Mouse (Mus musculus): ENCODE data around the gene Gm13283. TPM values are rescaled to one million over a fixed set of nuclear protein-coding genes. Genes with fewer than 3 reads are reported as not detected.
"Not testable (repeated sequence)": the region's sequence is repeated elsewhere in the genome, so short reads cannot be mapped to it uniquely, and the experiment has no call there.

Gene Gm13283
- total RNA-seq, 2 experiments from 2014 or later, result not detected

GRCm38 (mm10) chr4:88760431-88760830 lies 512 bp downstream of the Gm13283 start:
- peak; percentile 77 for DNase-seq (ENCODE audit: low spot score)
- intact Hi-C loops (cut with DNase I), result not testable (repeated sequence)

- DNase-seq (ENCODE audit: low spot score), result peak; percentile 68
- intact Hi-C loops (cut with DNase I), result not testable (repeated sequence)
These were observed 1.9 kb downstream of the Gm13283 start for GRCm38 (mm10) chr4:88761776-88762175.

GRCm38 (mm10) chr4:88762341-88762740 lies 2.4 kb downstream of the Gm13283 start:
- DNase-seq (ENCODE audit: low spot score); intact Hi-C loops (cut with DNase I): not testable (repeated sequence)

- intact Hi-C loops (cut with DNase I), result not testable (repeated sequence)
These were observed 3.6 kb downstream of the Gm13283 start for GRCm38 (mm10) chr4:88763384-88764018.

GRCm38 (mm10) chr4:88773534-88773933 lies 13.6 kb downstream of the Gm13283 start, which contains the start of gene Gm13290:
Gene Gm13290 (plus strand): TSS chr4:88773834.
- intact Hi-C loops (cut with DNase I); DNase-seq (ENCODE audit: low spot score): not testable (repeated sequence)

More at GRCm38 (mm10) chr4:88763384-88764018, 3.6 kb downstream of the Gm13283 start:
- DNase-seq (ENCODE audit: low spot score), result peak; percentile 54

GRCm38 (mm10) chr4:88776622-88777021 lies 16.7 kb downstream of the Gm13283 start, which contains the start of gene Gm13289:
Gene Gm13289 (plus strand): TSS chr4:88776922.
- DNase-seq (ENCODE audit: low spot score); intact Hi-C loops (cut with DNase I): not testable (repeated sequence)

- intact Hi-C loops (cut with DNase I), result not testable (repeated sequence)
These were observed 19.6 kb downstream of the Gm13283 start, which contains the start of gene Gm13272 for GRCm38 (mm10) chr4:88779550-88779949. Gene Gm13272 (plus strand): TSS chr4:88779850.

GRCm38 (mm10) chr4:88780320-88780719 lies 20.4 kb downstream of the Gm13283 start:
- intact Hi-C loops (cut with DNase I); DNase-seq (ENCODE audit: low spot score): not testable (repeated sequence)

More at GRCm38 (mm10) chr4:88779550-88779949, 19.6 kb downstream of the Gm13283 start, which contains the start of gene Gm13272:
- not testable (repeated sequence) for DNase-seq (ENCODE audit: low spot score)

GRCm38 (mm10) chr4:88781831-88782230 lies 21.9 kb downstream of the Gm13283 start, which contains the start of gene Ifnz:
Gene Ifnz (plus strand): TSS chr4:88782131.
- intact Hi-C loops (cut with DNase I); DNase-seq (ENCODE audit: low spot score): not testable (repeated sequence)

GRCm38 (mm10) chr4:88782335-88782734 lies 22.4 kb downstream of the Gm13283 start:
- intact Hi-C loops (cut with DNase I); DNase-seq (ENCODE audit: low spot score): not testable (repeated sequence)

- intact Hi-C loops (cut with DNase I); DNase-seq (ENCODE audit: low spot score): not testable (repeated sequence)
These were observed 25.5 kb downstream of the Gm13283 start, which contains the start of gene Gm13276 for GRCm38 (mm10) chr4:88785409-88785808. Gene Gm13276 (plus strand): TSS chr4:88785709.

GRCm38 (mm10) chr4:88788402-88788801 lies 28.5 kb downstream of the Gm13283 start, which contains the start of gene Gm13277:
Gene Gm13277 (plus strand): TSS chr4:88788632.
- intact Hi-C loops (cut with DNase I), result not testable (repeated sequence)
- peak; percentile 55 for DNase-seq (ENCODE audit: low spot score)

GRCm38 (mm10) chr4:88791250-88791649 lies 31.3 kb downstream of the Gm13283 start, which contains the start of gene Gm13278:
Gene Gm13278 (plus strand): TSS chr4:88791550.
- intact Hi-C loops (cut with DNase I); DNase-seq (ENCODE audit: low spot score): not testable (repeated sequence)

GRCm38 (mm10) chr4:88793936-88794675 lies 34.2 kb downstream of the Gm13283 start, which contains the start of gene Gm13275:
Gene Gm13275 (plus strand): TSS chr4:88794487.
- DNase-seq (ENCODE audit: low spot score), result peak; percentile 76
- intact Hi-C loops (cut with DNase I), result not testable (repeated sequence)

GRCm38 (mm10) chr4:88797097-88797496 lies 37.2 kb downstream of the Gm13283 start, which contains the start of gene Gm13279:
Gene Gm13279 (plus strand): TSS chr4:88797397.
- intact Hi-C loops (cut with DNase I); DNase-seq (ENCODE audit: low spot score): not testable (repeated sequence)

GRCm38 (mm10) chr4:88799365-88799764 lies 39.4 kb downstream of the Gm13283 start, which contains the start of gene Gm13285:
Gene Gm13285 (plus strand): TSS chr4:88799665.
- intact Hi-C loops (cut with DNase I); DNase-seq (ENCODE audit: low spot score): not testable (repeated sequence)

- intact Hi-C loops (cut with DNase I); DNase-seq (ENCODE audit: low spot score): not testable (repeated sequence)
These were observed 43.0 kb downstream of the Gm13283 start, which contains the start of gene Gm13287 for GRCm38 (mm10) chr4:88802954-88803353. Gene Gm13287 (plus strand): TSS chr4:88803254.

- DNase-seq (ENCODE audit: low spot score); intact Hi-C loops (cut with DNase I): not testable (repeated sequence)
These were observed 45.3 kb downstream of the Gm13283 start, which contains the start of gene Gm13288 for GRCm38 (mm10) chr4:88805231-88805630. Gene Gm13288 (plus strand): TSS chr4:88805531.

GRCm38 (mm10) chr4:88805761-88806160 lies 45.8 kb downstream of the Gm13283 start:
- intact Hi-C loops (cut with DNase I), result not testable (repeated sequence)
- peak; percentile 21 for DNase-seq (ENCODE audit: low spot score)

All from heart, postnatal 25 days (tissue).